Mouse (Mus musculus) midbrain, embryonic 15.5 days (tissue): ENCODE measurements around the gene Gabpb1. TPM values are rescaled to one million over a fixed set of nuclear protein-coding genes. Genes with fewer than 3 reads are reported as not detected.
"Not testable (repeated sequence)": the region's sequence is repeated elsewhere in the genome, so short reads cannot be mapped to it uniquely, and the experiment has no call there.

Source experiments
- ATAC-seq: fragments of 200-750 bp; cut with Nextera tagmentation; replicated peaks from 2 replicates; pipeline ENCODE4 v1.8.0; 2017; ENCODE audit warnings: moderate TSS enrichment
- H3K27ac ChIP-seq: fragments of 300-500 bp; sonication (generic); 2 replicates; pipeline ENCODE4 v1.5.1; 2015; ENCODE audit warnings: mild to moderate bottlenecking, inconsistent platforms
- H3K27me3 ChIP-seq: fragments of 300-500 bp; sonication (generic); replicated peaks from 2 replicates; pipeline ENCODE4 v1.6.1; 2015; ENCODE audit warnings: inconsistent platforms
- H3K36me3 ChIP-seq: fragments of 300-500 bp; sonication (generic); replicated peaks from 2 replicates; pipeline ENCODE4 v1.6.1; 2015; ENCODE audit warnings: inconsistent platforms
- H3K4me1 ChIP-seq: fragments of 300-500 bp; sonication (generic); 2 replicates; pipeline ENCODE4 v1.6.1; 2015; ENCODE audit warnings: inconsistent platforms
- H3K4me2 ChIP-seq: fragments of 300-500 bp; sonication (generic); 2 replicates; pipeline ENCODE4 v1.6.1; 2015; ENCODE audit warnings: inconsistent platforms, mild to moderate bottlenecking, moderate library complexity
- H3K4me3 ChIP-seq: fragments of 300-500 bp; sonication (generic); 2 replicates; pipeline ENCODE4 v1.5.1; 2015; ENCODE audit warnings: mild to moderate bottlenecking, inconsistent platforms
- H3K9ac ChIP-seq: fragments of 300-500 bp; sonication (generic); 2 replicates; pipeline ENCODE4 v1.6.1; 2015; ENCODE audit warnings: mild to moderate bottlenecking, inconsistent platforms
- H3K9me3 ChIP-seq: fragments of 300-500 bp; sonication (generic); 2 replicates; pipeline ENCODE4 v1.6.1; 2016; ENCODE audit warnings: inconsistent platforms
- WGBS: fragments of 180-500 bp; shearing (Covaris S2); methylation state at CpG from one replicate; pipeline ENCODE4 v1.1.7; 2015; ENCODE audit warnings: mixed read lengths; 5-methylcytosine and 5-hydroxymethylcytosine counted together
- polyA plus RNA-seq: library from polyadenylated mRNA; unstranded; fragments of >200 nt; fragmentation: Nextera tagmentation; extraction: Ambion mirVana; gene quantifications from 2 replicates; pipeline ENCODE4 v1.2.1, GENCODE M21; 2015

The Gabpb1 gene
- polyA plus RNA-seq, 1 experiment from 2014 or later, result 44.1 TPM

GRCm38 (mm10) chr2:126633165-126633564 is 43.0 kb downstream of the Gabpb1 start:
- Histone ChIP-seq H3K27me3 (no peaks in the 10 kb centered on the region), H3K4me1 (no peaks in the 10 kb centered on the region), H3K27ac (no peak overlapping the region), H3K36me3 (0 out of 2 replicates have a peak, but pooled peaks cover 5% of the 10 kb centered on the region), H3K9me3 (no peaks in the 10 kb centered on the region), H3K9ac (no peak overlapping the region), H3K4me3 (no peak overlapping the region), H3K4me2 (no peak overlapping the region)
- 90% methylated on average over 2 of the region's 2 CpGs for WGBS
- ATAC-seq, result no peak

- 90% methylated on average over 9 of the region's 9 CpGs for WGBS
- no peak overlapping the region for H3K4me2 ChIP-seq
- H3K27me3 ChIP-seq, result no peaks in the 10 kb centered on the region
- H3K36me3 ChIP-seq, result no peaks in the 10 kb centered on the region
- H3K4me3 ChIP-seq, result no peak overlapping the region
- H3K9me3 ChIP-seq, result no peaks in the 10 kb centered on the region
- no peak overlapping the region for H3K9ac ChIP-seq
- no peak for ATAC-seq
- H3K27ac ChIP-seq, result no peak overlapping the region
- no peaks in the 10 kb centered on the region for H3K4me1 ChIP-seq
These were observed 47.6 kb downstream of the Gabpb1 start for GRCm38 (mm10) chr2:126628455-126628995.

- Histone ChIP-seq H3K36me3 (no peaks in the 10 kb centered on the region), H3K9me3 (no peaks in the 10 kb centered on the region), H3K4me3 (no peak overlapping the region), H3K4me2 (no peak overlapping the region), H3K27me3 (no peaks in the 10 kb centered on the region), H3K9ac (no peak overlapping the region), H3K27ac (no peak overlapping the region), H3K4me1 (no peaks in the 10 kb centered on the region)
- no peak for ATAC-seq
These were observed 53.0 kb downstream of the Gabpb1 start for GRCm38 (mm10) chr2:126623138-126623537.

GRCm38 (mm10) chr2:126622455-126622854 is 53.7 kb downstream of the Gabpb1 start:
- Histone ChIP-seq H3K9me3 (no peaks in the 10 kb centered on the region), H3K9ac (no peak overlapping the region), H3K4me2 (no peak overlapping the region), H3K4me1 (no peaks in the 10 kb centered on the region), H3K4me3 (no peak overlapping the region), H3K27me3 (no peaks in the 10 kb centered on the region), H3K36me3 (no peaks in the 10 kb centered on the region), H3K27ac (no peak overlapping the region)
- no peak for ATAC-seq
- WGBS, result 84% methylated on average over 2 of the region's 2 CpGs

- H3K27ac ChIP-seq, result no peak within 1 kb of the TSS
- no peaks in the 10 kb centered on the region for H3K27me3 ChIP-seq
- 77% methylated on average over 14 of the region's 14 CpGs for WGBS
- ATAC-seq, result no peak
- H3K9me3 ChIP-seq, result no peaks in the 10 kb centered on the region
- H3K36me3 ChIP-seq, result no peaks in the 10 kb centered on the region
- H3K4me3 ChIP-seq, result no peak within 1 kb of the TSS
- no peaks in the 10 kb centered on the region for H3K4me1 ChIP-seq
- H3K9ac ChIP-seq, result no peak within 1 kb of the TSS
- no peak within 1 kb of the TSS for H3K4me2 ChIP-seq
These were observed 56.9 kb downstream of the Gabpb1 start, which contains the start of gene Hdc for GRCm38 (mm10) chr2:126619249-126619704. Hdc (minus strand) TSS chr2:126619299.

- no peaks in the 10 kb centered on the region for H3K27me3 ChIP-seq
- WGBS, result 22% methylated on average over 8 of the region's 8 CpGs
- ATAC-seq, result no peak
- no peak overlapping the region for H3K4me3 ChIP-seq
- no peak overlapping the region for H3K4me2 ChIP-seq
- no peaks in the 10 kb centered on the region for H3K4me1 ChIP-seq
- no peak overlapping the region for H3K9ac ChIP-seq
- H3K27ac ChIP-seq, result no peak overlapping the region
- H3K9me3 ChIP-seq, result no peaks in the 10 kb centered on the region
- no peaks in the 10 kb centered on the region for H3K36me3 ChIP-seq
These were observed 57.5 kb downstream of the Gabpb1 start for GRCm38 (mm10) chr2:126618470-126619179.

GRCm38 (mm10) chr2:126615355-126615754 is 60.8 kb downstream of the Gabpb1 start:
- no peaks in the 10 kb centered on the region for H3K4me1 ChIP-seq
- H3K27ac ChIP-seq, result no peak overlapping the region
- H3K9me3 ChIP-seq, result no peaks in the 10 kb centered on the region
- H3K27me3 ChIP-seq, result no peaks in the 10 kb centered on the region
- no peak overlapping the region for H3K4me3 ChIP-seq
- 84% methylated on average over 3 of the region's 3 CpGs for WGBS
- no peak overlapping the region for H3K4me2 ChIP-seq
- ATAC-seq, result no peak
- H3K36me3 ChIP-seq, result no peaks in the 10 kb centered on the region
- no peak overlapping the region for H3K9ac ChIP-seq

GRCm38 (mm10) chr2:126609600-126609999 is 66.5 kb downstream of the Gabpb1 start:
- not testable (repeated sequence) for H3K36me3 ChIP-seq, ATAC-seq, H3K4me2 ChIP-seq, H3K9ac ChIP-seq, H3K9me3 ChIP-seq, H3K27ac ChIP-seq, H3K27me3 ChIP-seq, H3K4me1 ChIP-seq, H3K4me3 ChIP-seq
- 80% methylated on average over 12 of the region's 12 CpGs for WGBS

GRCm38 (mm10) chr2:126607553-126608203 is 68.5 kb downstream of the Gabpb1 start:
- Histone ChIP-seq H3K4me1 (no peaks in the 10 kb centered on the region), H3K27ac (no peak overlapping the region), H3K9ac (no peak overlapping the region), H3K9me3 (no peaks in the 10 kb centered on the region), H3K4me2 (no peak overlapping the region), H3K4me3 (no peak overlapping the region), H3K36me3 (no peaks in the 10 kb centered on the region), H3K27me3 (no peaks in the 10 kb centered on the region)
- no peak for ATAC-seq
- WGBS, result 69% methylated on average over 10 of the region's 10 CpGs

GRCm38 (mm10) chr2:126606688-126607062 is 69.5 kb downstream of the Gabpb1 start:
- WGBS, result 73% methylated on average over 4 of the region's 4 CpGs
- no peaks in the 10 kb centered on the region for H3K4me1 ChIP-seq

GRCm38 (mm10) chr2:126606061-126606687 is 70.0 kb downstream of the Gabpb1 start:
- 88% methylated on average over 15 of the region's 15 CpGs for WGBS

More at GRCm38 (mm10) chr2:126606688-126607062, 69.5 kb downstream of the Gabpb1 start:
- ATAC-seq, result no peak
- Histone ChIP-seq H3K9me3 (no peaks in the 10 kb centered on the region), H3K36me3 (no peaks in the 10 kb centered on the region), H3K4me3 (no peak overlapping the region), H3K27me3 (no peaks in the 10 kb centered on the region), H3K4me2 (no peak overlapping the region), H3K9ac (no peak overlapping the region), H3K27ac (no peak overlapping the region)

GRCm38 (mm10) chr2:126601918-126602600 is 74.1 kb downstream of the Gabpb1 start:
- H3K4me2 ChIP-seq, result no peak overlapping the region
- WGBS, result 88% methylated on average over 14 of the region's 14 CpGs
- no peak overlapping the region for H3K9ac ChIP-seq
- H3K27me3 ChIP-seq, result no peaks in the 10 kb centered on the region
- H3K4me3 ChIP-seq, result no peak overlapping the region
- no peak for ATAC-seq
- H3K9me3 ChIP-seq, result no peaks in the 10 kb centered on the region
- no peaks in the 10 kb centered on the region for H3K4me1 ChIP-seq
- H3K27ac ChIP-seq, result no peak overlapping the region
- H3K36me3 ChIP-seq, result no peaks in the 10 kb centered on the region

More at GRCm38 (mm10) chr2:126606061-126606687, 70.0 kb downstream of the Gabpb1 start:
- no peaks in the 10 kb centered on the region for H3K9me3 ChIP-seq
- no peaks in the 10 kb centered on the region for H3K36me3 ChIP-seq
- H3K4me2 ChIP-seq, result no peak overlapping the region
- no peaks in the 10 kb centered on the region for H3K27me3 ChIP-seq
- no peaks in the 10 kb centered on the region for H3K4me1 ChIP-seq
- no peak overlapping the region for H3K27ac ChIP-seq
- no peak for ATAC-seq
- H3K4me3 ChIP-seq, result no peak overlapping the region
- H3K9ac ChIP-seq, result no peak overlapping the region
